Mouse (Mus musculus): ENCODE measurements around the gene Bod1l. TPM values are rescaled to one million over a fixed set of nuclear protein-coding genes. Genes with fewer than 3 reads are reported as not detected.

Bod1l gene
- polyA plus RNA-seq, 1 experiment from 2014 or later, result 12.4 TPM

DNA sequence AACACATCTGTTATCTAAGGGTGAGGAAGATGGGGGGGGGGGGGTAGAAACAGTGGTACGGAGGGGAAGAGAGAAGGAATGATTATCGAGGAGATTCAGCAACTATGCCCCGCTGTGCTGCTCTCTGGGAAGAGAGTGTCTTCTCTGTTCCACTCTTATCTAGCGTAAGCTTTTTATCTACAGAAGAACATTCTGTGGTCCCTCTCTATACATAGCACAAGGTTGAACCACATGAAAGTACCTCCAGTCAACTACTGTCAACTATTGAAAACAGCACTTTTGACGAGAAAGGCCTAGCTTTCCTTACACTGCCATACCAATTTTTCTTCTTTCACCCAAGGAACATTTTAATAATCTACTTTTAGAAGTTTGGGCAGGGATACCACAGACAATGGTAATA lies 2.4 kb downstream of the Bod1l start:
- no peak overlapping the region for H3K27ac ChIP-seq
- H3K9me3 ChIP-seq, result no peaks in the 10 kb centered on the region
- WGBS, result 81% methylated on average over 5 of the region's 5 CpGs
- H3K4me3 ChIP-seq, result no peak overlapping the region
- no peaks in the 10 kb centered on the region for H3K27me3 ChIP-seq (ENCODE audit: insufficient read depth, poor library complexity, severe bottlenecking)
- peaks cover 11% of the 10 kb centered on the region for H3K36me3 ChIP-seq
- DNase-seq (ENCODE audit: low spot score), result no peak
- peaks cover 20% of the 10 kb centered on the region for H3K4me1 ChIP-seq (replicated peaks)

DNA sequence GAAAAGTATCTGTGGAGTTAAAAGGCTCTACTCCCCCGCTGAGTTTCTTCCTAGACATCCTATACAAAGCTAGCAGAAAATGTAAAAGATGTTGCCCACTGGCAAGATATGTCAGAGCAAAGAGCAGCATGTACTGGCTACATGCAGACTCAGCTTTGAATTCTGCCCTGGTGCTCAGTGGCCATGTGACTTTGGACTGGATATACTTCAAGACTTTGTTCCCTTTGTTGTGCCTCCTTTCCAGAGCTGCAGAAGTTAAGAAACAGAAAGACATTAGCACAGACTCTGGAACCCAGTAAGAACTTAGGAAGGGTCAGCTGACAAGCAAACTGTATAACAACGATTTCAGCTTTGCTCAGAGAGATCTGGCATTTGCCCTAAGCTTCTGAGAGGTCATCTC lies 14.0 kb downstream of the Bod1l start:
- H3K9me3 ChIP-seq, result no peaks in the 10 kb centered on the region
- H3K27me3 ChIP-seq (ENCODE audit: insufficient read depth, poor library complexity, severe bottlenecking), result no peaks in the 10 kb centered on the region
- 96% methylated on average over 2 of the region's 2 CpGs for WGBS
- no peak for DNase-seq (ENCODE audit: low spot score)
- H3K36me3 ChIP-seq, result peaks cover 94% of the 10 kb centered on the region
- no peaks in the 10 kb centered on the region for H3K4me1 ChIP-seq (replicated peaks)
- no peak overlapping the region for H3K4me3 ChIP-seq
- H3K27ac ChIP-seq, result no peak overlapping the region

DNA sequence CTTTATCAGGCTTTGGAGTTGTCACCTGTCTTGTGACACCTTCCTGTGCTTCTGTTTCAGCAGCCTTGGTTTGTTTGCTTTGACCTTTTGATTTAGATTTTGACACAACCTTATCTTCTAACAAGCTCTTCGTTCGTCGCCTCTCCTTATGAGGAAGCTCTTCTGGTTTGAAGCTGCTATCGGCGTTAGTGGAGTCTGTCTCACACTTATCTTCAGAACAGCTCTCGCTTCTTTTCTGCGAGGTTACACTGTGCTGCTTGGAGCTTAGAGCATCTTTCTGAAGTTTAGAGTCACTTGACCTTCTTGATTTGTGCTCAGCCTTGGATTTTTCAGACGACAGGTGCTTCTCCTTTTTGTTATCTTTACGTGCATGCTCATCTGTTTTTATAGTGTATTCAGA lies 23.0 kb downstream of the Bod1l start:
- 93% methylated on average over 9 of the region's 9 CpGs for WGBS
- H3K9me3 ChIP-seq, result no peaks in the 10 kb centered on the region
- H3K36me3 ChIP-seq, result peaks cover 95% of the 10 kb centered on the region
- H3K27ac ChIP-seq, result no peak overlapping the region
- no peak overlapping the region for H3K4me3 ChIP-seq
- DNase-seq (ENCODE audit: low spot score), result no peak
- no peaks in the 10 kb centered on the region for H3K4me1 ChIP-seq (replicated peaks)
- no peaks in the 10 kb centered on the region for H3K27me3 ChIP-seq (ENCODE audit: insufficient read depth, poor library complexity, severe bottlenecking)

DNA sequence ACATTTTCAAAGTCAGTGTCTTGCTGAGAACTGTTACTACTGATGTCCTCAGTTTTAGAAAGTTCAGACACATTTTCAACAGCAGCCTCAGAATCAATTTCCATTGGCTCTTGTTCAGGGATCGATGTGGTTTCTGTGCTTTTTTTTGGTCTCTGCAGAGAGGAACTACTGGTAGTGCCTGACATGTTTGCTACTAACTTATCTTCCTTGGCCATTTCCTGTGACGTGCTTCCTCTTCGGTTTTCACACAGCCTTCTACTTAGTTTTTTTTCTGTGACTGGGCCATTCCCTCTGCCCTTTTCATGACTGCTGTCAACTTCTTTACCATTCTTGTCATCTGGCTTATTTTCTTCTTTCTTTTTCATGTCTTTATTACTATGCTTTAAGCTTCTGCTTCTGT lies 23.6 kb downstream of the Bod1l start:
- H3K4me1 ChIP-seq (replicated peaks), result no peaks in the 10 kb centered on the region
- no peaks in the 10 kb centered on the region for H3K27me3 ChIP-seq (ENCODE audit: insufficient read depth, poor library complexity, severe bottlenecking)
- H3K27ac ChIP-seq, result no peak overlapping the region
- peaks cover 93% of the 10 kb centered on the region for H3K36me3 ChIP-seq
- H3K9me3 ChIP-seq, result no peaks in the 10 kb centered on the region
- H3K4me3 ChIP-seq, result no peak overlapping the region
- DNase-seq (ENCODE audit: low spot score), result no peak
- 96% methylated on average over 3 of the region's 3 CpGs for WGBS

DNA sequence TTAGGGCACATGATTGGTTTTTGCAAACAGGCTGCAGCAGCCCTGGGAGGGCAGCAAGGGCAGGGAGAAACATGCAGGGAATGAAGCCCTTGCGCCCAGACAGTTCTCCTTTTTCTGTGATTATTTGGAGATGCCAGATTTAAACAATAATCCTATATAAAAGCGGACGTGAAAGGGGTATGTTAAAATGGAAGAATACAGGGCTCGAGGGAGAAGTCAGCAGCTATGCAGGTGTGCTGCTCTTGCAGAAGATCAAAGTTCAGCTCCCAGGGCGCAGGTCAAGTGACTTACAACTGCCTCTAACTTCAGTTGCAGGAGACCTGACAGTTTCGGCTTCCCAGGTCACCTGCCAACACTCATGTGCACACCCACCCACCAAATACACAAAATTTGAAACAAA lies 31.6 kb downstream of the Bod1l start:
- H3K4me1 ChIP-seq (replicated peaks), result no peaks in the 10 kb centered on the region
- H3K4me3 ChIP-seq, result no peak overlapping the region
- peaks cover 86% of the 10 kb centered on the region for H3K36me3 ChIP-seq
- WGBS, result 90% methylated on average over 6 of the region's 6 CpGs
- no peak overlapping the region for H3K27ac ChIP-seq
- DNase-seq (ENCODE audit: low spot score), result no peak
- H3K9me3 ChIP-seq, result no peaks in the 10 kb centered on the region
- H3K27me3 ChIP-seq (ENCODE audit: insufficient read depth, poor library complexity, severe bottlenecking), result no peaks in the 10 kb centered on the region

DNA sequence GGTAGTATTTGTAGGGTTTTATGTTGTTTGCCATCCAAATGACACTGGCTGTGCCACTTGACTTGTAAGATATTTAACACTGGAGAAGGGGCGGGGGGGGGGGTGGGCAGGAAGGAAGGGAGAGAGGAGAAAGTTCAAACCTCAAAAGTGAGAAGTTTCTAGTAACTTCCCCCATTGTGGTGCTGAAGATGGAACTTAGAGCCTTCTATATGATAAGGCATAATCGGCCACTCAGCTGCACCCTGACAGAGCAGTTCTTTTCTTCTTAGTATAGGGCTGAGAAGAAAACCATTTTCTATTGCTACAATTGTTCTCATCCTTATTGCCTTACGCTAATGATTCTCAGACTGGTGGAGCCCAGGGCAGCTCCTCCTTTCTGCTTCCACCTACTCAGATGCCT lies 32.8 kb downstream of the Bod1l start:
- DNase-seq (ENCODE audit: low spot score), result no peak
- no peaks in the 10 kb centered on the region for H3K9me3 ChIP-seq
- no peak overlapping the region for H3K4me3 ChIP-seq
- H3K27ac ChIP-seq, result no peak overlapping the region
- 86% methylated on average over 3 of the region's 3 CpGs for WGBS
- peaks cover 84% of the 10 kb centered on the region for H3K36me3 ChIP-seq
- no peaks in the 10 kb centered on the region for H3K4me1 ChIP-seq (replicated peaks)
- H3K27me3 ChIP-seq (ENCODE audit: insufficient read depth, poor library complexity, severe bottlenecking), result no peaks in the 10 kb centered on the region

DNA sequence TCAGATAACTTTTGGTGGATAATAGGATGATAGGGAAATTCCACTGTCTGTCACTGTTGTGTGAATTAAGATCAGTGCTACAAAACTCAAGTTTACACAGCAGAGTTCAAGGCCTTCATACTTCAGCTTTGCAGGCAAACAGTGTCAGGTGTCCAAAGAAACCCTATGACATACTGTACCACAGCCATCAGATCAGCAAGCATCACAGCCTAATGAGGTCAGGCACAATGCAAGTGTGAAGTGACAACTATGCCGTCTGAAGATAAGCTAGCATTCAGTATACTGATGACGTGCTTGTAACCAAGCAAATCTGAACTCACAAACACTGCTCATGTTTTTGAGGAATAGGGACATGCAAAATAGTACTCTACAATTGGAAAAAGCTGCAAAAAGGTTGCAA lies 36.7 kb downstream of the Bod1l start:
- Histone ChIP-seq H3K27ac (no peak overlapping the region), H3K4me1 (replicated peaks) (no peaks in the 10 kb centered on the region), H3K27me3 (ENCODE audit: insufficient read depth, poor library complexity, severe bottlenecking) (no peaks in the 10 kb centered on the region), H3K9me3 (no peaks in the 10 kb centered on the region), H3K36me3 (peaks cover 86% of the 10 kb centered on the region), H3K4me3 (no peak overlapping the region)
- DNase-seq (ENCODE audit: low spot score), result no peak
- 92% methylated on average over 2 of the region's 2 CpGs for WGBS

DNA sequence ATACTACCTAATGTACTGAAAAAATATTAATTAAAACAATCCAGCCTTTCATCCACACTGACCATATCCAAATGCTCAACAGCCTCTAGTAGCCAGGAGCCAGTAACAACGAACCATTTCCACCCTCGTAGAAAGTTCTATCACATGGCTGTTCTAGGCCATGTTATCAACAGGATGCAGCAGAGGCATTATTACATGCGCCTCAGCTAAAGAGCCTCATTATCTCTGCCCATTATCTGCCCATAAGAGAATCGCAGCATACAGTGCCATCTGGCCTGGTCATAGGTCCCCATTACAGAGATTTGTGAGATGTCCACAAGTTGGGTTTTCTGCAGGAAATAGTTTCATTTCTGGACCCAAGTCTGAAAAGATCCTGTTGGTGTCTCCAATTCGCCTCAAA lies 37.9 kb downstream of the Bod1l start:
- 93% methylated on average over 5 of the region's 5 CpGs for WGBS
- Histone ChIP-seq H3K4me1 (replicated peaks) (no peaks in the 10 kb centered on the region), H3K4me3 (no peak overlapping the region), H3K9me3 (no peaks in the 10 kb centered on the region), H3K27ac (no peak overlapping the region), H3K36me3 (peaks cover 83% of the 10 kb centered on the region), H3K27me3 (ENCODE audit: insufficient read depth, poor library complexity, severe bottlenecking) (no peaks in the 10 kb centered on the region)
- DNase-seq (ENCODE audit: low spot score), result no peak

DNA sequence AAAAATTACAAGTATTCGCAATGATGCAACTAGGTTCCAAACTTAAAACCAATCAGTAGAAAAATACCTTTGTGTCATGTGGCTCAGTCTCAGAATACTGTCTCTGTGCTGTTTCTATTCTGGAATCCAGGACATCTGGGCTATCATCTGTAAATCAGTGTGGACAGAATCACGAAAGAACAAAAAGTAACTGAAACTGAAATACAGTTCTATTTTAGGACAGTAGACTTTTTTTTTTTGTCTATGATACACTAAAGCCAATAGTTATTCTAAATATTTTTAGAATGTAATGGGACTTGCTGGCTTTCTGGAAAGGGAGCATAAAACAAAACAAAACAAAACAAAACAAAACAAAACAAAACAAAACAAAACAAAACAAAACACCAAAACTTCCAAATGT lies 39.0 kb downstream of the Bod1l start:
- no peaks in the 10 kb centered on the region for H3K4me1 ChIP-seq (replicated peaks)
- H3K27ac ChIP-seq, result no peak overlapping the region
- H3K27me3 ChIP-seq (ENCODE audit: insufficient read depth, poor library complexity, severe bottlenecking), result no peaks in the 10 kb centered on the region
- no peak for DNase-seq (ENCODE audit: low spot score)
- H3K9me3 ChIP-seq, result no peaks in the 10 kb centered on the region
- WGBS, result 92% methylated on average over 2 of the region's 2 CpGs
- peaks cover 82% of the 10 kb centered on the region for H3K36me3 ChIP-seq
- H3K4me3 ChIP-seq, result no peak overlapping the region

DNA sequence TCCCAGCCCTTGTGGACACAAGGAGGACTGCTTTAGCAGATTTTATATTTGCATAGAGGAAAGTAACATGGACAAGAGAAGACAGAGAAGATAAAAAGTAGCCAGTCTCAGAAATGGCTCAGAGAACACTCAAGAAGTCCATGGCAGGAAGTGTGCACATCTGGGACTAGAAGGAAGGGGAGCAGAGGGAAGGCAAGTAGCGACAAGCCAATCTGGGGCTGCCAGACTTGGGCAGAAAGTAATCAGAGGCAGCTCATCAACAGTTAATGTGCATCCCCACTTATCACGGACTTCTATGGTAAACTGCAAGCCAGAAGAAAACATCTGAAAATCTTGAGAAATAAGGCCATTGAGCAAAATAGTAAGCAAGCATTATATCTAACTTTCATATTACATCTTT lies 39.5 kb downstream of the Bod1l start:
- no peak for DNase-seq (ENCODE audit: low spot score)
- H3K4me1 ChIP-seq (replicated peaks), result no peaks in the 10 kb centered on the region
- H3K27ac ChIP-seq, result no peak overlapping the region
- 92% methylated on average over 2 of the region's 2 CpGs for WGBS
- no peak overlapping the region for H3K4me3 ChIP-seq
- peaks cover 82% of the 10 kb centered on the region for H3K36me3 ChIP-seq
- no peaks in the 10 kb centered on the region for H3K27me3 ChIP-seq (ENCODE audit: insufficient read depth, poor library complexity, severe bottlenecking)
- no peaks in the 10 kb centered on the region for H3K9me3 ChIP-seq

DNA sequence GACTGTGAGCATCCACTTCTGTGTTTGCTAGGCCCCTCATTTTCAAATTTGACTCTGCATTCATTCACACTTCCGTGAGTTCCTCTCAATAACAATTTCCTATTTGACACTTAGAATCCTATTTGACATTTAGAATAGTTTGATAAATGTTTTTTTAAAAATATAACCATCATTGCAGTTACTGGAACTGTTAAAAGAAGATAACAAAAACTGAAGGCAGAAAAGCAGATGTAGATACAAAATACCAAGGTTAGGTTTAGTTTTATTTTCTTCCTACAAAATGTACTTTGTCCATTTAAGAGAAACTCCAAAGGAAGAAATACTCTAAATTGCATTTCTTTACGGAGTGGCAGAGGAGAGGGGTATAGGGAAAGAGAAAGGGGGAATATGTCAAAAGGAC lies 42.5 kb downstream of the Bod1l start:
- H3K4me3 ChIP-seq, result no peak overlapping the region
- H3K27ac ChIP-seq, result no peak overlapping the region
- WGBS, result 92% methylated on average over 2 of the region's 2 CpGs
- DNase-seq (ENCODE audit: low spot score), result no peak
- H3K36me3 ChIP-seq, result peaks cover 77% of the 10 kb centered on the region
- H3K9me3 ChIP-seq, result no peaks in the 10 kb centered on the region
- no peaks in the 10 kb centered on the region for H3K4me1 ChIP-seq (replicated peaks)
- H3K27me3 ChIP-seq (ENCODE audit: insufficient read depth, poor library complexity, severe bottlenecking), result no peaks in the 10 kb centered on the region

DNA sequence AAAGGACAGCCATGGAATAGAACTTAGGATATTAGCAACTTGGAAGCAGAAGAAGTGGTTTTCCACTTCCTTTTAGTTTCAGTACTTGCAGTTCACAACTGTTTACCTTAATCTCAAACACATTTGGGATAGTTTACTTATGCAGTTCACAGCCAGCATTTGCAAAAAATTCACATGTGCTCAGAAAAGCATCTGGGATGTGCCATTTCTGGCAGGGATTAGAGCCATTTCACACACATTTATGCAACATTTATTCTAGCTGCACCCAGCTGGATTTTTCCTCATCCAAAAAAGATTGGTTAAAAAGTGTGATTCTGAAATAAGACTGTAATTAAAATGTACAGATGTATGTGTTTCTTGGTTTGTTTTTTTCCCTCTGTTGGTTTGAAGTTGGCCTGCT lies 49.7 kb downstream of the Bod1l start:
- H3K27me3 ChIP-seq (ENCODE audit: insufficient read depth, poor library complexity, severe bottlenecking), result no peaks in the 10 kb centered on the region
- DNase-seq (ENCODE audit: low spot score), result no peak
- no peaks in the 10 kb centered on the region for H3K9me3 ChIP-seq
- no peaks in the 10 kb centered on the region for H3K4me1 ChIP-seq (replicated peaks)
- no peak overlapping the region for H3K27ac ChIP-seq
- peaks cover 87% of the 10 kb centered on the region for H3K36me3 ChIP-seq
- H3K4me3 ChIP-seq, result no peak overlapping the region

DNA sequence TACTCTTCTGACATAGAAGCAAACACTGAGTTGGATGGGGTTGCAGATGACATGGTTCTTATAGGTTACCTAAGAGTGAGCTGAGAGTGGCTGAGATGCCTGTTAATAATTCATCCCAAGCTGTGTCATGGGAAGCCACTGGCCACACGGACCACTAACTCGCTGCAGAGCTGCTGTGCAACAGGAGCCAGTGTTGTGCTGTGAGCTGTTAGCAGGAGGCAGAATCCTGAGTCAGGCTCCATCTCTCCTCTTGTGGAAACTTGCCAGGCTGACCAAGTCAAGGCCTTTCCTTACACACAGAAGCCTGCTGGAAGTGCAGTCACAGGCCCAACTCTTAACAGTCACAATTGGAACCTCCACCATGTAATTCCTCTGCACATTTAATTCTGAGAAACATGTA lies 53.6 kb downstream of the Bod1l start:
- Histone ChIP-seq H3K4me1 (replicated peaks) (no peaks in the 10 kb centered on the region), H3K4me3 (no peak overlapping the region), H3K27ac (no peak overlapping the region), H3K27me3 (ENCODE audit: insufficient read depth, poor library complexity, severe bottlenecking) (no peaks in the 10 kb centered on the region), H3K36me3 (peaks cover 97% of the 10 kb centered on the region), H3K9me3 (no peaks in the 10 kb centered on the region)
- DNase-seq (ENCODE audit: low spot score), result no peak
- 91% methylated on average over 2 of the region's 2 CpGs for whole genome bisulfite sequencing

DNA sequence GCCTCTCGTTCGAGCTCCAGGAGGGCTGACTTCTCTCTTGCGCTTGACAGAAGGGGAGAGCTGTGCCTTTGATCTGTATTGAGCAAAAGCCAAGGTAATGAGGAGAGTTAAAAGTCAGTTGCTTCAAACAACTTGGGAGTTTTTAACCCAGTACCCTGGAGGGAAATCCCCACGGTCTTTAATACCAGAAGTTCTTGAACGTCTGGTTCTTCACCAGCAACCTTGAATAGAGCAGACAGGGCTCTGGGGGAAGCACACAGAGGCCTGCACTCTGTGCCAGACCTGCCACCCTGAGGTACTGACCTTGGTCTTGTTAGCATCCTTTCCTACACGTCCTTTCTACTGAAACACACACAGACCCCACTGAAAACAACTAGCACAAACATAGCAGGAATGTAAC lies 55.2 kb downstream of the Bod1l start:
- Histone ChIP-seq H3K9me3 (no peaks in the 10 kb centered on the region), H3K27me3 (ENCODE audit: insufficient read depth, poor library complexity, severe bottlenecking) (no peaks in the 10 kb centered on the region), H3K4me3 (no peak overlapping the region), H3K27ac (no peak overlapping the region), H3K4me1 (replicated peaks) (no peaks in the 10 kb centered on the region), H3K36me3 (peaks cover 94% of the 10 kb centered on the region)
- no peak for DNase-seq (ENCODE audit: low spot score)
- WGBS, result 82% methylated on average over 6 of the region's 6 CpGs

Measured in hindbrain, embryonic 10.5 days (tissue).